Mouse (Mus musculus) brain, embryonic 14.5 days (tissue): Measurements from ENCODE around the gene Map2k3.

Source experiments
- CTCF ChIP-seq: fragments of 200-500 bp; IDR thresholded peaks from 2 replicates; pipeline ENCODE4 v1.5.1; 2012; ENCODE audit warnings: inconsistent platforms, mild to moderate bottlenecking, moderate library complexity, borderline replicate concordance; ENCODE audit not compliant: insufficient read depth, insufficient read length; ENCODE audit errors: extremely low read depth
- POLR2A ChIP-seq: fragments of 200-500 bp; IDR thresholded peaks from 2 replicates; pipeline ENCODE4 v1.6.1; 2012; ENCODE audit warnings: mild to moderate bottlenecking, inconsistent platforms, borderline replicate concordance; ENCODE audit not compliant: poor library complexity, insufficient read depth, insufficient read length, severe bottlenecking; ENCODE audit errors: extremely low read depth

DNA sequence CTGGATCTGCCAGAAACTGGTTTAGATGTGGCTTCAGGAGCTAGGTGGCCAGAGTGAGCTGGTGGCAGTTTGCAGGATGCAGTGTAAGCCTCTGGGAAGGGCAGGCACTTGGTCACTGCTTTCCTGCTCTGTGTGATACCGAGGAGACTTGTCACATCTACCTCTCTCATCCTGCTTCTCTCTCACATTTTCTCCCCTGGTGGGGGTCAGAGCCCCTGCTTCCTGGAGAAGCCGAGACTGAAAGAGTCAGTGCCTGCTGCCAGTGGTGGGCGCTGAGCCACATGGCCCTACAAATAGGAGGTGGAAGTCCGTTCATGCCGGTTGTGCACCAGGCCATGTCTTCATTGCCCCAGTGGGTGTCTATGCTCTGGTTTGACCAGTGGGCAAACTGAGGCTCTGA is 8.7 kb downstream of the Map2k3 start:
- no peak for TF ChIP-seq CTCF
- TF ChIP-seq POLR2A, result no peak
